Mouse (Mus musculus) forebrain, embryonic 15.5 days (tissue): ENCODE results near the gene Ly6f. TPM values are rescaled to one million over a fixed set of nuclear protein-coding genes. Genes with fewer than 3 reads are reported as not detected.

Experiments
- ATAC-seq: fragments of 200-750 bp; cut with Nextera tagmentation; replicated peaks from 2 replicates; pipeline ENCODE4 v1.8.0; 2017; ENCODE audit warnings: mild to moderate bottlenecking, moderate TSS enrichment, moderate library complexity
- H3K27ac ChIP-seq: fragments of 300-500 bp; sonication (generic); replicated peaks from 2 replicates; pipeline ENCODE4 v1.5.1; 2015; ENCODE audit warnings: mild to moderate bottlenecking, inconsistent platforms
- H3K27me3 ChIP-seq: fragments of 300-500 bp; sonication (generic); 2 replicates; pipeline ENCODE4 v1.6.1; 2015; ENCODE audit warnings: inconsistent platforms
- H3K36me3 ChIP-seq: fragments of 300-500 bp; sonication (generic); 2 replicates; pipeline ENCODE4 v1.6.1; 2015; ENCODE audit warnings: mild to moderate bottlenecking, inconsistent platforms
- H3K4me1 ChIP-seq: fragments of 300-500 bp; sonication (generic); 2 replicates; pipeline ENCODE4 v1.6.1; 2015; ENCODE audit warnings: inconsistent platforms
- H3K4me2 ChIP-seq: fragments of 300-500 bp; sonication (generic); replicated peaks from 2 replicates; pipeline ENCODE4 v1.6.1; 2015; ENCODE audit warnings: mild to moderate bottlenecking, inconsistent platforms
- H3K4me3 ChIP-seq: fragments of 300-500 bp; sonication (generic); 2 replicates; pipeline ENCODE4 v1.5.1; 2015; ENCODE audit warnings: mild to moderate bottlenecking, inconsistent platforms
- H3K9ac ChIP-seq: fragments of 300-500 bp; sonication (generic); replicated peaks from 2 replicates; pipeline ENCODE4 v1.6.1; 2015; ENCODE audit warnings: mild to moderate bottlenecking, inconsistent platforms
- H3K9me3 ChIP-seq: fragments of 300-500 bp; sonication (generic); 2 replicates; pipeline ENCODE4 v1.6.1; 2016; ENCODE audit warnings: inconsistent platforms
- WGBS: fragments of 180-500 bp; shearing (Covaris S2); methylation state at CpG from one replicate; pipeline ENCODE4 v1.1.7; 2015; ENCODE audit warnings: mixed read lengths; 5-methylcytosine and 5-hydroxymethylcytosine counted together
- polyA plus RNA-seq: library from polyadenylated mRNA; unstranded; fragments of >200 nt; fragmentation: Nextera tagmentation; extraction: Ambion mirVana; gene quantifications from 2 replicates; pipeline ENCODE4 v1.2.1, GENCODE M21; 2015

Ly6f gene
- polyA plus RNA-seq = not detected in 2 replicates

- H3K36me3 ChIP-seq = no peaks in the 10 kb centered on the region
- no peak within 1 kb of the TSS for H3K4me3 ChIP-seq
- H3K4me2 ChIP-seq = no peak within 1 kb of the TSS
- H3K9ac ChIP-seq = no peak within 1 kb of the TSS
- no peaks in the 10 kb centered on the region for H3K9me3 ChIP-seq
- no peaks in the 10 kb centered on the region for H3K4me1 ChIP-seq
- no peaks in the 10 kb centered on the region for H3K27me3 ChIP-seq
- H3K27ac ChIP-seq = no peak within 1 kb of the TSS
- ATAC-seq = no peak
These were observed at the start of gene Ly6f for GRCm38 (mm10) chr15:75268121-75268520. TSS of gene Ly6f (plus strand) at chr15:75268421.

GRCm38 (mm10) chr15:75221942-75222341 lies 46.3 kb upstream of the Ly6f start:
- H3K27me3 ChIP-seq = no peaks in the 10 kb centered on the region
- H3K36me3 ChIP-seq = no peaks in the 10 kb centered on the region
- H3K4me2 ChIP-seq = no peak overlapping the region
- no peak overlapping the region for H3K4me3 ChIP-seq
- no peaks in the 10 kb centered on the region for H3K9me3 ChIP-seq
- H3K9ac ChIP-seq = no peak overlapping the region
- H3K4me1 ChIP-seq = no peaks in the 10 kb centered on the region
- ATAC-seq = no peak
- H3K27ac ChIP-seq = no peak overlapping the region

GRCm38 (mm10) chr15:75237736-75238288 lies 30.4 kb upstream of the Ly6f start:
- no peaks in the 10 kb centered on the region for H3K9me3 ChIP-seq
- ATAC-seq = no peak
- H3K4me2 ChIP-seq = no peak overlapping the region
- no peak overlapping the region for H3K27ac ChIP-seq
- no peaks in the 10 kb centered on the region for H3K4me1 ChIP-seq
- no peak overlapping the region for H3K4me3 ChIP-seq
- no peak overlapping the region for H3K9ac ChIP-seq
- H3K27me3 ChIP-seq = no peaks in the 10 kb centered on the region
- WGBS = 92% methylated on average over 3 of the region's 3 CpGs
- H3K36me3 ChIP-seq = no peaks in the 10 kb centered on the region

- Histone ChIP-seq H3K4me1 (no peaks in the 10 kb centered on the region), H3K4me3 (no peak overlapping the region), H3K36me3 (no peaks in the 10 kb centered on the region), H3K4me2 (no peak overlapping the region), H3K9ac (no peak overlapping the region), H3K27ac (no peak overlapping the region), H3K27me3 (no peaks in the 10 kb centered on the region), H3K9me3 (no peaks in the 10 kb centered on the region)
- 89% methylated on average over 2 of the region's 2 CpGs for WGBS
- no peak for ATAC-seq
These were observed 27.7 kb upstream of the Ly6f start for GRCm38 (mm10) chr15:75240558-75240957.

- Histone ChIP-seq H3K4me3 (no peak overlapping the region), H3K27ac (no peak overlapping the region), H3K9ac (no peak overlapping the region), H3K4me2 (no peak overlapping the region), H3K4me1 (no peaks in the 10 kb centered on the region), H3K36me3 (no peaks in the 10 kb centered on the region), H3K9me3 (no peaks in the 10 kb centered on the region), H3K27me3 (no peaks in the 10 kb centered on the region)
- no peak for ATAC-seq
- WGBS = 72% methylated on average over 3 of the region's 3 CpGs
These were observed 25.2 kb upstream of the Ly6f start for GRCm38 (mm10) chr15:75242756-75243640.

GRCm38 (mm10) chr15:75254671-75255070 lies 13.6 kb upstream of the Ly6f start:
- no peaks in the 10 kb centered on the region for H3K36me3 ChIP-seq
- H3K27me3 ChIP-seq = no peaks in the 10 kb centered on the region
- no peak overlapping the region for H3K4me3 ChIP-seq
- 86% methylated on average over 3 of the region's 3 CpGs for WGBS
- no peaks in the 10 kb centered on the region for H3K9me3 ChIP-seq
- no peak overlapping the region for H3K4me2 ChIP-seq
- ATAC-seq = no peak
- no peak overlapping the region for H3K27ac ChIP-seq
- no peak overlapping the region for H3K9ac ChIP-seq
- no peaks in the 10 kb centered on the region for H3K4me1 ChIP-seq

- Histone ChIP-seq H3K27me3 (no peaks in the 10 kb centered on the region), H3K4me3 (no peak overlapping the region), H3K9me3 (no peaks in the 10 kb centered on the region), H3K4me1 (no peaks in the 10 kb centered on the region), H3K9ac (no peak overlapping the region), H3K27ac (no peak overlapping the region), H3K4me2 (no peak overlapping the region), H3K36me3 (no peaks in the 10 kb centered on the region)
- ATAC-seq = no peak
These were observed 2.4 kb upstream of the Ly6f start for GRCm38 (mm10) chr15:75265863-75266262.

- Histone ChIP-seq H3K27me3 (no peaks in the 10 kb centered on the region), H3K4me3 (no peak overlapping the region), H3K27ac (no peak overlapping the region), H3K36me3 (no peaks in the 10 kb centered on the region), H3K4me2 (no peak overlapping the region), H3K9ac (no peak overlapping the region), H3K9me3 (no peaks in the 10 kb centered on the region), H3K4me1 (no peaks in the 10 kb centered on the region)
- ATAC-seq = no peak
- WGBS = 42% methylated on average over 1 of the region's 1 CpGs
These were observed 1.6 kb upstream of the Ly6f start for GRCm38 (mm10) chr15:75266626-75267025.

GRCm38 (mm10) chr15:75268916-75269829 lies 952 bp downstream of the Ly6f start:
- no peak for ATAC-seq
- Histone ChIP-seq H3K27ac (no peak overlapping the region), H3K4me1 (no peaks in the 10 kb centered on the region), H3K27me3 (no peaks in the 10 kb centered on the region), H3K9ac (no peak overlapping the region), H3K4me3 (no peak overlapping the region), H3K9me3 (no peaks in the 10 kb centered on the region), H3K36me3 (no peaks in the 10 kb centered on the region), H3K4me2 (no peak overlapping the region)
- WGBS = 83% methylated on average over 5 of the region's 5 CpGs

- no peaks in the 10 kb centered on the region for H3K36me3 ChIP-seq
These were observed 1.9 kb downstream of the Ly6f start for GRCm38 (mm10) chr15:75270169-75270568.

GRCm38 (mm10) chr15:75270691-75271362 lies 2.6 kb downstream of the Ly6f start:
- no peak overlapping the region for H3K4me3 ChIP-seq
- H3K27me3 ChIP-seq = no peaks in the 10 kb centered on the region
- 86% methylated on average over 3 of the region's 3 CpGs for WGBS
- no peaks in the 10 kb centered on the region for H3K36me3 ChIP-seq
- no peak for ATAC-seq
- no peak overlapping the region for H3K4me2 ChIP-seq
- H3K4me1 ChIP-seq = no peaks in the 10 kb centered on the region
- no peak overlapping the region for H3K27ac ChIP-seq
- H3K9ac ChIP-seq = no peak overlapping the region
- no peaks in the 10 kb centered on the region for H3K9me3 ChIP-seq

More at GRCm38 (mm10) chr15:75270169-75270568, 1.9 kb downstream of the Ly6f start:
- no peak overlapping the region for H3K4me2 ChIP-seq
- no peak for ATAC-seq
- no peak overlapping the region for H3K27ac ChIP-seq
- no peaks in the 10 kb centered on the region for H3K27me3 ChIP-seq
- no peaks in the 10 kb centered on the region for H3K4me1 ChIP-seq
- no peak overlapping the region for H3K9ac ChIP-seq
- H3K4me3 ChIP-seq = no peak overlapping the region
- no peaks in the 10 kb centered on the region for H3K9me3 ChIP-seq

GRCm38 (mm10) chr15:75271426-75271825 lies 3.2 kb downstream of the Ly6f start:
- no peak overlapping the region for H3K4me3 ChIP-seq
- H3K27ac ChIP-seq = no peak overlapping the region
- H3K27me3 ChIP-seq = no peaks in the 10 kb centered on the region
- no peaks in the 10 kb centered on the region for H3K36me3 ChIP-seq
- no peak overlapping the region for H3K9ac ChIP-seq
- ATAC-seq = no peak
- 73% methylated on average over 1 of the region's 1 CpGs for WGBS
- no peak overlapping the region for H3K4me2 ChIP-seq
- no peaks in the 10 kb centered on the region for H3K9me3 ChIP-seq
- no peaks in the 10 kb centered on the region for H3K4me1 ChIP-seq
